Mouse (Mus musculus) regulatory T cell (primary cell): Measurements from ENCODE around the gene Syt2.

Experiments
- in situ Hi-C: fragments of 300-600 bp; cut with MboI, MseI; formaldehyde crosslinking; loops from one replicate; pipeline ENCODE4 v1.15.1; 2025; ENCODE audit warnings: high pct_unique_total_duplicates

Syt2 gene

GRCm38 (mm10) chr1:134650816-134651215 lies 4.3 kb downstream of the Syt2 start:
- in situ Hi-C loops: loop anchor here (10.0 kb wide), 1 partner anchor 1434 kb away; no protein-coding TSS in a partner anchor

- in situ Hi-C loops: loop anchor here (10.0 kb wide), 1 partner anchor 1433 kb away; no protein-coding TSS in a partner anchor
Measured at GRCm38 (mm10) chr1:134651268-134651850, 4.9 kb downstream of the Syt2 start.

GRCm38 (mm10) chr1:134651851-134652398 lies 5.4 kb downstream of the Syt2 start:
- in situ Hi-C loops: loop anchor here (10.0 kb wide), 1 partner anchor 1433 kb away; no protein-coding TSS in a partner anchor

GRCm38 (mm10) chr1:134653603-134654257 lies 7.3 kb downstream of the Syt2 start:
- in situ Hi-C loops: loop anchor here (10.0 kb wide), 1 partner anchor 1431 kb away; no protein-coding TSS in a partner anchor

GRCm38 (mm10) chr1:134658841-134659240 lies 12.4 kb downstream of the Syt2 start:
- in situ Hi-C loops: loop anchor here (10.0 kb wide), 1 partner anchor 1426 kb away; no protein-coding TSS in a partner anchor

- in situ Hi-C loops: no loop called here
Measured at GRCm38 (mm10) chr1:134660163-134660562, 13.7 kb downstream of the Syt2 start.

GRCm38 (mm10) chr1:134671234-134672070 lies 25.0 kb downstream of the Syt2 start:
- in situ Hi-C loops: loop anchor here (5.0 kb wide), 1 partner anchor 181 kb away; no protein-coding TSS in a partner anchor

- in situ Hi-C loops: loop anchor here (5.0 kb wide), 1 partner anchor 178 kb away; no protein-coding TSS in a partner anchor
Measured at GRCm38 (mm10) chr1:134674312-134674711, 27.8 kb downstream of the Syt2 start.

- in situ Hi-C loops: no loop called here
Measured at GRCm38 (mm10) chr1:134679445-134679844, 33.0 kb downstream of the Syt2 start.

GRCm38 (mm10) chr1:134680617-134681016 lies 34.1 kb downstream of the Syt2 start:
- in situ Hi-C loops: no loop called here

- in situ Hi-C loops: no loop called here
Measured at GRCm38 (mm10) chr1:134682460-134682859, 36.0 kb downstream of the Syt2 start.

- in situ Hi-C loops: no loop called here
Measured at GRCm38 (mm10) chr1:134686834-134687421, 40.5 kb downstream of the Syt2 start.

GRCm38 (mm10) chr1:134696302-134696701 lies 49.8 kb downstream of the Syt2 start:
- in situ Hi-C loops: no loop called here

- in situ Hi-C loops: no loop called here
Measured at GRCm38 (mm10) chr1:134697073-134697472, 50.6 kb downstream of the Syt2 start.

- in situ Hi-C loops: no loop called here
Measured at GRCm38 (mm10) chr1:134697522-134698250, 51.2 kb downstream of the Syt2 start.

GRCm38 (mm10) chr1:134698486-134698885 lies 52.0 kb downstream of the Syt2 start:
- in situ Hi-C loops: no loop called here

GRCm38 (mm10) chr1:134699390-134699789 lies 52.9 kb downstream of the Syt2 start:
- in situ Hi-C loops: no loop called here

- in situ Hi-C loops: no loop called here
Measured at GRCm38 (mm10) chr1:134700151-134700550, 53.7 kb downstream of the Syt2 start.

GRCm38 (mm10) chr1:134700634-134701033 lies 54.2 kb downstream of the Syt2 start:
- in situ Hi-C loops: no loop called here

- in situ Hi-C loops: no loop called here
Measured at GRCm38 (mm10) chr1:134701191-134701590, 54.7 kb downstream of the Syt2 start.

GRCm38 (mm10) chr1:134703232-134703631 lies 56.8 kb downstream of the Syt2 start:
- in situ Hi-C loops: no loop called here
